Mouse (Mus musculus): ENCODE measurements around the gene Fut4. TPM values are rescaled to one million over a fixed set of nuclear protein-coding genes. Genes with fewer than 3 reads are reported as not detected.
A peak's percentile ranks its signal among the peaks of the same experiment; 100 is the strongest.

The Fut4 gene
- polyA plus RNA-seq (2015; fragmentation: Nextera tagmentation; extraction: Ambion mirVana) = 1.7 and 2.0 TPM in 2 replicates

GRCm38 (mm10) chr9:14752001-14752522, at the start of gene Fut4:
TSS of gene Fut4 (minus strand) at chr9:14752393.
- no peak within 1 kb of the TSS; the same call in 1 of the 2 replicates for H3K27ac ChIP-seq (ENCODE audit: low read length)
- under 1% methylated on average over 27 of the region's 28 CpGs for WGBS

GRCm38 (mm10) chr9:14787356-14787755, 35.2 kb upstream of the Fut4 start:
- H3K9me3 ChIP-seq (replicated peaks; ENCODE audit: control insufficient read depth, low read length, poor library complexity, severe bottlenecking) = no peaks in the 10 kb centered on the region
- H3K36me3 ChIP-seq (ENCODE audit: control insufficient read depth, insufficient read depth, low read length) = peaks cover 10% of the 10 kb centered on the region; the same call in 1 of the 2 replicates
- no peaks in the 10 kb centered on the region for H3K27me3 ChIP-seq (ENCODE audit: control insufficient read depth, insufficient read depth, low read depth, low read length)
- no peak overlapping the region for H3K4me3 ChIP-seq (ENCODE audit: low read depth, low read length)
- ATAC-seq = no peak
- H3K4me1 ChIP-seq (ENCODE audit: control insufficient read depth, insufficient read depth, low read length) = peaks cover 8% of the 10 kb centered on the region
- H3K4me2 ChIP-seq (ENCODE audit: low read length) = no peak overlapping the region
- 88% methylated on average over 6 of the region's 6 CpGs for WGBS
- H3K9ac ChIP-seq (ENCODE audit: low read depth, low read length) = no peak overlapping the region
- no peak overlapping the region for H3K27ac ChIP-seq (ENCODE audit: low read length)

More at GRCm38 (mm10) chr9:14752001-14752522, at the start of gene Fut4:
- peak within 1 kb of the TSS; percentile 76 for H3K9ac ChIP-seq (ENCODE audit: low read depth, low read length)
- peak within 1 kb of the TSS; percentile 94 for H3K4me2 ChIP-seq (ENCODE audit: low read length)
- H3K4me3 ChIP-seq (ENCODE audit: low read depth, low read length) = peak within 1 kb of the TSS; percentile 58
- H3K4me1 ChIP-seq (ENCODE audit: control insufficient read depth, insufficient read depth, low read length) = peaks cover 8% of the 10 kb centered on the region; the same call in 1 of the 2 replicates
- peak; percentile 86 for ATAC-seq
- H3K9me3 ChIP-seq (replicated peaks; ENCODE audit: control insufficient read depth, low read length, poor library complexity, severe bottlenecking) = no peaks in the 10 kb centered on the region
- H3K27me3 ChIP-seq (ENCODE audit: control insufficient read depth, insufficient read depth, low read depth, low read length) = peaks cover 8% of the 10 kb centered on the region; the same call in 1 of the 2 replicates
- no peaks in the 10 kb centered on the region for H3K36me3 ChIP-seq (ENCODE audit: control insufficient read depth, insufficient read depth, low read length)

- Histone ChIP-seq H3K4me1 (ENCODE audit: control insufficient read depth, insufficient read depth, low read length) (peaks cover 8% of the 10 kb centered on the region), H3K27me3 (ENCODE audit: control insufficient read depth, insufficient read depth, low read depth, low read length) (no peaks in the 10 kb centered on the region), H3K36me3 (ENCODE audit: control insufficient read depth, insufficient read depth, low read length) (peaks cover 21% of the 10 kb centered on the region), H3K9me3 (replicated peaks; ENCODE audit: control insufficient read depth, low read length, poor library complexity, severe bottlenecking) (no peaks in the 10 kb centered on the region), H3K9ac (ENCODE audit: low read depth, low read length) (peak within 1 kb of the TSS; percentile 77), H3K4me3 (ENCODE audit: low read depth, low read length) (peak within 1 kb of the TSS; percentile 85), H3K27ac (ENCODE audit: low read length) (peak within 1 kb of the TSS; percentile 89), H3K4me2 (ENCODE audit: low read length) (peak within 1 kb of the TSS; percentile 94)
- WGBS = under 1% methylated on average over 62 of the region's 62 CpGs
- ATAC-seq = peak; percentile 100
These were observed 32.1 kb upstream of the Fut4 start, which contains the start of the genes Mre11a and Ankrd49 for GRCm38 (mm10) chr9:14784039-14785002. TSS of gene Mre11a (plus strand) at chr9:14784654. TSS of gene Ankrd49 (minus strand) at chr9:14784856.

- Histone ChIP-seq H3K9me3 (replicated peaks; ENCODE audit: control insufficient read depth, low read length, poor library complexity, severe bottlenecking) (no peaks in the 10 kb centered on the region), H3K9ac (ENCODE audit: low read depth, low read length) (no peak overlapping the region), H3K36me3 (ENCODE audit: control insufficient read depth, insufficient read depth, low read length) (peaks cover 18% of the 10 kb centered on the region), H3K4me3 (ENCODE audit: low read depth, low read length) (no peak overlapping the region), H3K27me3 (ENCODE audit: control insufficient read depth, insufficient read depth, low read depth, low read length) (no peaks in the 10 kb centered on the region), H3K4me2 (ENCODE audit: low read length) (no peak overlapping the region), H3K27ac (ENCODE audit: low read length) (no peak overlapping the region), H3K4me1 (ENCODE audit: control insufficient read depth, insufficient read depth, low read length) (no peaks in the 10 kb centered on the region)
- WGBS = 47% methylated on average over 13 of the region's 13 CpGs
- ATAC-seq = no peak
These were observed 26.1 kb upstream of the Fut4 start for GRCm38 (mm10) chr9:14778341-14778740.

DNA sequence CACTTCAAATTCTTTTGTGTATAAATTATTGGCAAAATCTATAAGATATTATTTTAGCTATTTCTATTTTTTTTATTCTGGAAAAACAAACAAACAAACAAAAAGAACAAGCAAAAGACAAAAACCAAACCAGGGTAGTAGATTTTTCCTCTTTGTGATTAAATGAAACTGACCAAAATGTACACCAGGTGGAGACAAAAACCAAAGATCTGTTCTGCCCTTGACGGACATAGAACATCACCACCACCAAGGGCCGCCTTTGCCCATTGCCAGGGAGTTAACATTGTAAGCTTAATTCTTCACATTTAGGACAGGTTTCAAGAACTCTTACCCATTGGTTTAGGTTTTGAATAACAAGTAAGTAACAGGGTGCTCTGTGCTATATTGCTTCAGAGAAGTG, 21.6 kb upstream of the Fut4 start:
- ATAC-seq = no peak

GRCm38 (mm10) chr9:14772074-14772473, 19.9 kb upstream of the Fut4 start:
- Histone ChIP-seq H3K36me3 (ENCODE audit: control insufficient read depth, insufficient read depth, low read length) (no peaks in the 10 kb centered on the region), H3K4me1 (ENCODE audit: control insufficient read depth, insufficient read depth, low read length) (no peaks in the 10 kb centered on the region), H3K9ac (ENCODE audit: low read depth, low read length) (no peak overlapping the region), H3K27ac (ENCODE audit: low read length) (no peak overlapping the region), H3K4me3 (ENCODE audit: low read depth, low read length) (no peak overlapping the region), H3K9me3 (replicated peaks; ENCODE audit: control insufficient read depth, low read length, poor library complexity, severe bottlenecking) (no peaks in the 10 kb centered on the region), H3K4me2 (ENCODE audit: low read length) (no peak overlapping the region), H3K27me3 (ENCODE audit: control insufficient read depth, insufficient read depth, low read depth, low read length) (no peaks in the 10 kb centered on the region)
- ATAC-seq = no peak
- WGBS = 86% methylated on average over 2 of the region's 2 CpGs

More for the DNA sequence above, 21.6 kb upstream of the Fut4 start:
- no peak overlapping the region for H3K4me3 ChIP-seq (ENCODE audit: low read depth, low read length)
- 44% methylated on average over 2 of the region's 2 CpGs for WGBS
- H3K4me1 ChIP-seq (ENCODE audit: control insufficient read depth, insufficient read depth, low read length) = no peaks in the 10 kb centered on the region
- no peaks in the 10 kb centered on the region for H3K9me3 ChIP-seq (replicated peaks; ENCODE audit: control insufficient read depth, low read length, poor library complexity, severe bottlenecking)
- no peak overlapping the region for H3K27ac ChIP-seq (ENCODE audit: low read length)
- H3K9ac ChIP-seq (ENCODE audit: low read depth, low read length) = no peak overlapping the region
- no peaks in the 10 kb centered on the region for H3K27me3 ChIP-seq (ENCODE audit: control insufficient read depth, insufficient read depth, low read depth, low read length)
- H3K4me2 ChIP-seq (ENCODE audit: low read length) = no peak overlapping the region
- no peaks in the 10 kb centered on the region for H3K36me3 ChIP-seq (ENCODE audit: control insufficient read depth, insufficient read depth, low read length)

GRCm38 (mm10) chr9:14770803-14771471, 18.7 kb upstream of the Fut4 start, which contains the start of gene 1700012B09Rik:
TSS of gene 1700012B09Rik (minus strand) at chr9:14771030.
- H3K27me3 ChIP-seq (ENCODE audit: control insufficient read depth, insufficient read depth, low read depth, low read length) = no peaks in the 10 kb centered on the region
- 14% methylated on average over 23 of the region's 23 CpGs for WGBS
- H3K9ac ChIP-seq (ENCODE audit: low read depth, low read length) = peak within 1 kb of the TSS; percentile 36; the same call in 1 of the 2 replicates
- no peaks in the 10 kb centered on the region for H3K4me1 ChIP-seq (ENCODE audit: control insufficient read depth, insufficient read depth, low read length)
- no peaks in the 10 kb centered on the region for H3K36me3 ChIP-seq (ENCODE audit: control insufficient read depth, insufficient read depth, low read length)
- H3K4me2 ChIP-seq (ENCODE audit: low read length) = peak within 1 kb of the TSS; percentile 37; the same call in 1 of the 2 replicates
- no peak within 1 kb of the TSS for H3K4me3 ChIP-seq (ENCODE audit: low read depth, low read length)
- ATAC-seq = peak; percentile 57
- H3K9me3 ChIP-seq (replicated peaks; ENCODE audit: control insufficient read depth, low read length, poor library complexity, severe bottlenecking) = no peaks in the 10 kb centered on the region
- H3K27ac ChIP-seq (ENCODE audit: low read length) = no peak within 1 kb of the TSS

- Histone ChIP-seq H3K9me3 (replicated peaks; ENCODE audit: control insufficient read depth, low read length, poor library complexity, severe bottlenecking) (no peaks in the 10 kb centered on the region), H3K27ac (ENCODE audit: low read length) (no peak overlapping the region), H3K4me2 (ENCODE audit: low read length) (no peak overlapping the region), H3K4me3 (ENCODE audit: low read depth, low read length) (no peak overlapping the region), H3K9ac (ENCODE audit: low read depth, low read length) (no peak overlapping the region), H3K27me3 (ENCODE audit: control insufficient read depth, insufficient read depth, low read depth, low read length) (no peaks in the 10 kb centered on the region), H3K36me3 (ENCODE audit: control insufficient read depth, insufficient read depth, low read length) (no peaks in the 10 kb centered on the region), H3K4me1 (ENCODE audit: control insufficient read depth, insufficient read depth, low read length) (no peaks in the 10 kb centered on the region)
- 0 out of 2 replicates have a peak, but pooled peaks have one; percentile 37 for ATAC-seq
- WGBS = 55% methylated on average over 6 of the region's 6 CpGs
These were observed 17.6 kb upstream of the Fut4 start for GRCm38 (mm10) chr9:14769811-14770210.

All from midbrain, embryonic 16.5 days (tissue).